Mouse (Mus musculus) liver, adult 2 months (tissue): ENCODE results near the gene Myo1c.

ENCODE experiments used
- CTCF ChIP-seq: fragments of 200-500 bp; IDR thresholded peaks from 2 replicates; pipeline ENCODE4 v1.5.1; 2011; ENCODE audit warnings: low read depth, low read length, control low read depth
- POLR2A ChIP-seq: fragments of 200-500 bp; IDR thresholded peaks from 2 replicates; pipeline ENCODE4 v1.6.1; 2011; ENCODE audit warnings: low read length, control low read depth; ENCODE audit not compliant: insufficient read depth; ENCODE audit errors: extremely low read depth

- TF ChIP-seq CTCF, result no peak
- no peak for TF ChIP-seq POLR2A
Observed at GRCm38 (mm10) chr11:75652222-75652941, 2.1 kb downstream of the Myo1c start.
